Mouse (Mus musculus): Measurements from ENCODE around the gene Gm17334.

- TF ChIP-seq POLR2A (IDR thresholded peaks at IDR 0.05; ENCODE audit: borderline replicate concordance, control insufficient read depth, low read depth, low read length) = no peak
- no peak for TF ChIP-seq CTCF (IDR thresholded peaks at IDR 0.05; ENCODE audit: control insufficient read depth, insufficient read depth, low read length)
Observed at GRCm38 (mm10) chr11:53747985-53748384, 25.0 kb downstream of the Gm17334 start.

All from bone marrow, adult 2 months (tissue).